Mouse (Mus musculus): ENCODE results near the gene Spred2.

- TF ChIP-seq CTCF (IDR thresholded peaks at IDR 0.05; ENCODE audit: low read depth) (no peak), EP300 (IDR thresholded peaks at IDR 0.05; ENCODE audit: low read depth) (no peak)
These were observed 5.1 kb downstream of the Spred2 start for GRCm38 (mm10) chr11:19929087-19929865.
